Mouse (Mus musculus): ENCODE data around the gene Gm20388.

- TF ChIP-seq EP300 (IDR thresholded peaks at IDR 0.05; ENCODE audit: insufficient read depth, low read depth, low read length) (no peak), POLR2A (IDR thresholded peaks at IDR 0.05; ENCODE audit: insufficient read depth, low read length) (no peak), CTCF (IDR thresholded peaks at IDR 0.05; ENCODE audit: low read depth, low read length) (no peak)
Observed at GRCm38 (mm10) chr8:122334791-122335490, 2424.3 kb downstream of the Gm20388 start.

Data from ES-Bruce4 (cell line).